Mouse (Mus musculus): ENCODE measurements around the gene Ifitm10. TPM values are rescaled to one million over a fixed set of nuclear protein-coding genes. Genes with fewer than 3 reads are reported as not detected.
"Not testable (repeated sequence)": the region's sequence is repeated elsewhere in the genome, so short reads cannot be mapped to it uniquely, and the experiment has no call there.

The Ifitm10 gene
- polyA plus RNA-seq, 1 experiment, result not detected

GRCm38 (mm10) chr7:142334246-142334645 lies 39.3 kb downstream of the Ifitm10 start:
- Histone ChIP-seq H3K4me1 (ENCODE audit: control insufficient read depth, insufficient read depth, low read length) (no peaks in the 10 kb centered on the region), H3K27ac (ENCODE audit: control insufficient read depth, insufficient read depth, low read depth, low read length) (no peak overlapping the region), H3K27me3 (ENCODE audit: control insufficient read depth, insufficient read depth, low read length) (no peaks in the 10 kb centered on the region), H3K36me3 (ENCODE audit: control insufficient read depth, insufficient read depth, low read length) (no peaks in the 10 kb centered on the region), H3K4me3 (ENCODE audit: control insufficient read depth, low read depth, low read length) (no peak overlapping the region)
- TF ChIP-seq POLR2A (IDR thresholded peaks at IDR 0.05; ENCODE audit: control insufficient read depth, low read depth, low read length) (no peak), CTCF (IDR thresholded peaks at IDR 0.05; ENCODE audit: control insufficient read depth, insufficient read depth, insufficient replicate concordance, low read depth, low read length) (peak; percentile 91)

DNA sequence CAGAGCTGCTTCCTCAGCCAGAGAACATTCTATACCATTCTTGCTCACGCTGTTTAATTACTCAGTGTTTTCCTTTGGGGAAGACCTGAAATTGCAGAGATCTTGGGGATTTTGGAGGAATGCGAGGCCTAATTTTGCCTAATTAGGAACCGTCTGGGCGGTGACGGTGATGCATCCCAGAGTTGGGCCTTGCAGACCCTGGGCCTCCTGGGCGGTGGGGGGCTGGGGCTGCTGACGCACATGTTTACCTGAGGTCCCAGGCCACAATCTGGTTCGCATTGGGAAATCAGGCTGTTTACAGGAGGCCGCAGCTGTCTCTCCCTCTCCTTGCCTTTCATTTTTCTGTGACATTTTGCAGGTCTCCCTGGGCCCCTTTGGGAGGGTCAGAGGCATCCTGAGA lies 40.8 kb downstream of the Ifitm10 start:
- not testable (repeated sequence) for H3K4me1 ChIP-seq (ENCODE audit: control insufficient read depth, insufficient read depth, low read length); H3K36me3 ChIP-seq (ENCODE audit: control insufficient read depth, insufficient read depth, low read length); H3K4me3 ChIP-seq (ENCODE audit: control insufficient read depth, low read depth, low read length); H3K27me3 ChIP-seq (ENCODE audit: control insufficient read depth, insufficient read depth, low read length); H3K27ac ChIP-seq (ENCODE audit: control insufficient read depth, insufficient read depth, low read depth, low read length)

- H3K27me3 ChIP-seq (ENCODE audit: control insufficient read depth, insufficient read depth, low read length), result no peaks in the 10 kb centered on the region
- TF ChIP-seq POLR2A (IDR thresholded peaks at IDR 0.05; ENCODE audit: control insufficient read depth, low read depth, low read length) (no peak), CTCF (IDR thresholded peaks at IDR 0.05; ENCODE audit: control insufficient read depth, insufficient read depth, insufficient replicate concordance, low read depth, low read length) (no peak)
- H3K27ac ChIP-seq (ENCODE audit: control insufficient read depth, insufficient read depth, low read depth, low read length), result no peak overlapping the region
- H3K4me3 ChIP-seq (ENCODE audit: control insufficient read depth, low read depth, low read length), result no peak overlapping the region
- no peaks in the 10 kb centered on the region for H3K4me1 ChIP-seq (ENCODE audit: control insufficient read depth, insufficient read depth, low read length)
- H3K36me3 ChIP-seq (ENCODE audit: control insufficient read depth, insufficient read depth, low read length), result no peaks in the 10 kb centered on the region
Observed at GRCm38 (mm10) chr7:142331281-142331680, 42.3 kb downstream of the Ifitm10 start.

DNA sequence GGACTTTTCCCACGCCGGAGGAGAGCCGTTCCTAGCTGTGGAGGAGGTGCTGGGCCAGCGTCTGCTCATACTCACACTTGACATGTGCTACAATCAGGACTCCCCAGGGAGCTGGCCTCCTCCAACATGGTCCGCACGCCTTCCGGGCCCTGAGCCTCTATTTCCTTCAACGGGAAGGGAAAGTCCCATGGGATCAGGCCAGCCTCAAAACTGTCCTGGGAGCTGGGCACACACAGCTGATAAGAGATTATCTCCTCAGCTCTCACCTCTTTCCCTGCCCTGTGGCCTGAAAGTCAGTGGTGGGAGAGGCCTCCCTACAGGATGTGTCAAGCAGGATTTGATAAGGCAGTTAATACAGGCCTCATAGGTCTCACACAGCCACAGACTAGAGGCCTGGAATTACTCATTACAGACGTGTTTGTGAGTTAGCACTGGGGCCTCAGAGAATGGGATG lies 43.3 kb downstream of the Ifitm10 start:
- no peak for TF ChIP-seq POLR2A (IDR thresholded peaks at IDR 0.05; ENCODE audit: control insufficient read depth, low read depth, low read length)
- H3K36me3 ChIP-seq (ENCODE audit: control insufficient read depth, insufficient read depth, low read length), result no peaks in the 10 kb centered on the region

GRCm38 (mm10) chr7:142328507-142328906 lies 45.0 kb downstream of the Ifitm10 start:
- no peak for TF ChIP-seq CTCF (IDR thresholded peaks at IDR 0.05; ENCODE audit: control insufficient read depth, insufficient read depth, insufficient replicate concordance, low read depth, low read length)
- TF ChIP-seq POLR2A (IDR thresholded peaks at IDR 0.05; ENCODE audit: control insufficient read depth, low read depth, low read length), result no peak
- H3K27me3 ChIP-seq (ENCODE audit: control insufficient read depth, insufficient read depth, low read length), result no peaks in the 10 kb centered on the region
- H3K4me1 ChIP-seq (ENCODE audit: control insufficient read depth, insufficient read depth, low read length), result no peaks in the 10 kb centered on the region
- no peaks in the 10 kb centered on the region for H3K36me3 ChIP-seq (ENCODE audit: control insufficient read depth, insufficient read depth, low read length)
- H3K27ac ChIP-seq (ENCODE audit: control insufficient read depth, insufficient read depth, low read depth, low read length), result no peak overlapping the region
- no peak overlapping the region for H3K4me3 ChIP-seq (ENCODE audit: control insufficient read depth, low read depth, low read length)

More for the DNA sequence above, 43.3 kb downstream of the Ifitm10 start:
- no peak overlapping the region for H3K27ac ChIP-seq (ENCODE audit: control insufficient read depth, insufficient read depth, low read depth, low read length)
- no peaks in the 10 kb centered on the region for H3K27me3 ChIP-seq (ENCODE audit: control insufficient read depth, insufficient read depth, low read length)
- H3K4me1 ChIP-seq (ENCODE audit: control insufficient read depth, insufficient read depth, low read length), result no peaks in the 10 kb centered on the region
- no peak overlapping the region for H3K4me3 ChIP-seq (ENCODE audit: control insufficient read depth, low read depth, low read length)

DNA sequence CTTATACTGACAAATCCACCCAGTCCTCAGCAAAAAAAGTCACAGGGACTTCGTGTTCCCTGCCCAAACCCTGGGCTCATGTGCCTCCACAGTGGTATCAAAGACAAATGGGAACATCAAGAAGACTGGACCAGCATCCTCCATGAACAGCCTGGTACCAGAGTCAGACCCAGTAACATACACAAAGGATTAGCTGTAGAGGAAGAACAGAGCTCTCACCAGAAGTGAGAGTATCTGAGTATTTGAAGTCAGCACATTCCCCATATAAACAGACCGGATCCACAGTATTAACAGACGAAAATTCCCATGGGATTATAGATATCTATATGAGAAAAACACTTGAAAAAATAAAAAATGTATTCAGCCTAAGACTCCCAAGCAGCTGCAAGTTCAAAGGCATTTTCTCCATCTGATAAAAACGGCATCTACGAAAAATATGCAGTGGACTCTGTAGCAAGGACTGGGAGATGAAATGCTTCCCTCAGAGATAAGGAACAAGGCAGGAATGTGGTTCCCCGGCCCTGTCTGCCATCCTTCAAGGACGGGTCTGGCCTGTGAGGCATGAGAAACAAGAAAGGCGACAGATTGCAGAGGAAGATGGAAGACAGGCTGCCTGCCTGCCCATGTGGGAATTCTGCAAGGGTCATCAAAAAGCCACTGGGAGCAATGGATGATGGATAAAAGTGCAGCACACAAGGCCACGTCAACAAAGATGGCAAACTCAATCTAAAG lies 46.7 kb downstream of the Ifitm10 start:
- H3K4me1 ChIP-seq (ENCODE audit: control insufficient read depth, insufficient read depth, low read length), result no peaks in the 10 kb centered on the region
- H3K36me3 ChIP-seq (ENCODE audit: control insufficient read depth, insufficient read depth, low read length), result no peaks in the 10 kb centered on the region
- H3K4me3 ChIP-seq (ENCODE audit: control insufficient read depth, low read depth, low read length), result no peak overlapping the region
- no peak overlapping the region for H3K27ac ChIP-seq (ENCODE audit: control insufficient read depth, insufficient read depth, low read depth, low read length)
- TF ChIP-seq POLR2A (IDR thresholded peaks at IDR 0.05; ENCODE audit: control insufficient read depth, low read depth, low read length), result no peak
- no peak for TF ChIP-seq CTCF (IDR thresholded peaks at IDR 0.05; ENCODE audit: control insufficient read depth, insufficient read depth, insufficient replicate concordance, low read depth, low read length)
- no peaks in the 10 kb centered on the region for H3K27me3 ChIP-seq (ENCODE audit: control insufficient read depth, insufficient read depth, low read length)

GRCm38 (mm10) chr7:142323396-142324117 lies 50.0 kb downstream of the Ifitm10 start:
- H3K4me1 ChIP-seq (ENCODE audit: control insufficient read depth, insufficient read depth, low read length), result no peaks in the 10 kb centered on the region
- H3K27me3 ChIP-seq (ENCODE audit: control insufficient read depth, insufficient read depth, low read length), result no peaks in the 10 kb centered on the region
- no peaks in the 10 kb centered on the region for H3K36me3 ChIP-seq (ENCODE audit: control insufficient read depth, insufficient read depth, low read length)
- H3K27ac ChIP-seq (ENCODE audit: control insufficient read depth, insufficient read depth, low read depth, low read length), result no peak overlapping the region
- no peak overlapping the region for H3K4me3 ChIP-seq (ENCODE audit: control insufficient read depth, low read depth, low read length)
- TF ChIP-seq POLR2A (IDR thresholded peaks at IDR 0.05; ENCODE audit: control insufficient read depth, low read depth, low read length), result no peak
- TF ChIP-seq CTCF (IDR thresholded peaks at IDR 0.05; ENCODE audit: control insufficient read depth, insufficient read depth, insufficient replicate concordance, low read depth, low read length), result no peak

Data from testis, adult 2 months (tissue).